Mouse (Mus musculus) erythroblast, embryonic 14.5 days (primary cell): ENCODE data around the gene Tenm2. TPM values are rescaled to one million over a fixed set of nuclear protein-coding genes. Genes with fewer than 3 reads are reported as not detected.

Experiments used
- H3K27me3 ChIP-seq: 2 replicates; pipeline ENCODE4 v1.6.1; 2012; ENCODE audit warnings: inconsistent platforms; ENCODE audit not compliant: control insufficient read depth
- H3K36me3 ChIP-seq: 2 replicates; pipeline ENCODE4 v1.6.1; 2012; ENCODE audit warnings: mild to moderate bottlenecking, inconsistent platforms; ENCODE audit not compliant: control insufficient read depth
- H3K4me1 ChIP-seq: 2 replicates; pipeline ENCODE4 v1.6.1; 2012; ENCODE audit warnings: inconsistent platforms; ENCODE audit not compliant: control insufficient read depth
- H3K4me3 ChIP-seq: replicated peaks from 2 replicates; pipeline ENCODE3; 2012; ENCODE audit warnings: moderate library complexity, mild to moderate bottlenecking, inconsistent platforms
- H3K9me3 ChIP-seq: 2 replicates; pipeline ENCODE4 v1.6.1; 2012; ENCODE audit warnings: low read length, inconsistent platforms, mixed read lengths; ENCODE audit not compliant: control insufficient read depth
- GATA1 ChIP-seq: IDR thresholded peaks from 2 replicates; pipeline ENCODE4 v1.6.1; 2012; ENCODE audit warnings: low read length, inconsistent platforms, mixed read lengths
- TAL1 ChIP-seq: IDR thresholded peaks from 3 replicates; pipeline ENCODE4 v1.6.1; 2012; ENCODE audit warnings: low read length, inconsistent platforms, mixed read lengths
- polyA plus RNA-seq: library from polyadenylated mRNA; stranded (reverse); fragments of >175 nt; gene quantifications from 2 replicates; pipeline ENCODE4 v1.2.3, GENCODE M21; 2012

Tenm2 gene
- polyA plus RNA-seq, 1 experiment: under 0.01 TPM

DNA sequence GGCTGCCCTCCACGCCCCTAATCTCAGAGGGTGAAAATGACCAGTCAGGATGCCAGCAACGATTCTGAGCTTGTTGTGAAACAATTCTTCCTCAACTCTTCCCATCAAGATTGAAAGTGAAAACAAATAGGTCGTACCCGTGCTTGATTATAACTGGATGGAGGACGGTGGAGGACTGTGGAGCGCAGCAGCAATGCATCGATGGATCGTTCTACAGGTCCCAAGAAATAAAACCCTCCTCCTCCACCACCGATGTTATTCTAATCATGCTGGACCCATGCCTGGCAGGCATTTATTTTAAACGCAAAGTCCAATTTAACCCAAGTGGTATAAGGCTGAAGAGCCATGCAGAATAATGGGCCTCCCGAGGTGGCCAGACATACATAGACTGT, 991.3 kb downstream of the Tenm2 start:
- TF ChIP-seq GATA1 (no peak), TAL1 (no peak)
- no peaks in the 10 kb centered on the region; the same call in 1 of the 2 replicates for H3K9me3 ChIP-seq
- no peaks in the 10 kb centered on the region for H3K36me3 ChIP-seq
- H3K4me1 ChIP-seq: no peaks in the 10 kb centered on the region
- H3K4me3 ChIP-seq: no peak overlapping the region
- H3K27me3 ChIP-seq: no peaks in the 10 kb centered on the region

DNA sequence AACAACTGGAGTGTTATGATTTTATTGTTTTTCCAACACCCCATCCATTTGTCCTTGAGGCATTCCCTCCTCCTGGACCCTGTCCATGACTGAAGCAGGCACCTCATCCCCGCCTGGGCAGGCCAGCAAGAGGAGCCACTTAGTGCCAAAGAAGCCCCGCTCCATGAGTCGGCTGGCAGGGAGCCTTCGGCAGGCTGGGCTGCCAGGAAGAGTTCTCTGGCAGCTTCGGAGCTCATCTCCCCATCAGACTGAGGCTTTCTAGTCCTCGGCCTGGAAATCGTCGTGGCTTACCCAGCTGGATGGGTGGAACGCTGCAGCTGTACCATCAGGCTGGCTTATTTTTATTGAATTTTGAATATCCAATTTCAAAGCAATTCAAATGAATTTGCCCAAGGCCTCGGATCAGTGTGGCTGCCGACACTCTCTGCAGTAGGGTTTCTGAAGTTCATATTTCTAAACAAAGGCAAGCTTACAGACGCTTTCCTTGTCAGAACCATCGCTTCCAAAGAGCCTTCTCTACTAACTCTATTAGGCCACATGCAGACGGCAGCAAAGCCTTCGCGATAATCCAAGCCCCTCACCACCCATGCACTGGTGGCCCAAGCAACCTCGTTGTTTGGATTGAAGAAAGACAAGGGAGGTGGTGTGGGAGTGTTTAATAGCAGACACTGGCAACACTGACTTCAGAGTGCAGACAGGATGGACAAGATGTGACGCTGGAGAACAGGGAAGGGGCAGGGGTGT, 991.8 kb downstream of the Tenm2 start:
- Histone ChIP-seq H3K9me3 (no peaks in the 10 kb centered on the region; the same call in 1 of the 2 replicates), H3K4me1 (no peaks in the 10 kb centered on the region)
- TF ChIP-seq GATA1 (no peak), TAL1 (no peak)

DNA sequence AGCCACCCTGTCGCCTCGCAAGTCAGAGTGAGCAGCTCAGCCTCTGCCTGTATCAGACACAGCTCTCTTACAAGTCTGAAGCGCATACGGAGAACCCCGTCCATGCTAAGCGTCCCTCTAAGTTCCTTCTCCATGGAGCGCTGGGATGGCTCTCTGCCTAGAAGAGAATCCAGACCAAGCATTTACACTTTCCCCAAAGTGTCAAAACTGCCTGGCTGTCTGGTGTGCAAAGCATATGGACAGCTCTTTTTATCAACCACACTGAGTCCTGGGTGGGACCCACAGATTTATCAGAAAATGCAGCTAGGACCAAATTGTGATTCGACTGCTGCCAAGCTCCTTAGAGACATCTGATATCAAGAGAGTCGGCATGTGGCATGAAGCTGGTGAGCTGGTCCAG, 996.9 kb downstream of the Tenm2 start:
- Histone ChIP-seq H3K9me3 (no peaks in the 10 kb centered on the region; the same call in 1 of the 2 replicates), H3K4me3 (no peak overlapping the region), H3K27me3 (no peaks in the 10 kb centered on the region), H3K4me1 (no peaks in the 10 kb centered on the region), H3K36me3 (no peaks in the 10 kb centered on the region)
- no peak for TF ChIP-seq TAL1
- TF ChIP-seq GATA1: no peak

More for the DNA sequence above, 991.8 kb downstream of the Tenm2 start:
- Histone ChIP-seq H3K36me3 (no peaks in the 10 kb centered on the region), H3K27me3 (no peaks in the 10 kb centered on the region), H3K4me3 (no peak overlapping the region)

DNA sequence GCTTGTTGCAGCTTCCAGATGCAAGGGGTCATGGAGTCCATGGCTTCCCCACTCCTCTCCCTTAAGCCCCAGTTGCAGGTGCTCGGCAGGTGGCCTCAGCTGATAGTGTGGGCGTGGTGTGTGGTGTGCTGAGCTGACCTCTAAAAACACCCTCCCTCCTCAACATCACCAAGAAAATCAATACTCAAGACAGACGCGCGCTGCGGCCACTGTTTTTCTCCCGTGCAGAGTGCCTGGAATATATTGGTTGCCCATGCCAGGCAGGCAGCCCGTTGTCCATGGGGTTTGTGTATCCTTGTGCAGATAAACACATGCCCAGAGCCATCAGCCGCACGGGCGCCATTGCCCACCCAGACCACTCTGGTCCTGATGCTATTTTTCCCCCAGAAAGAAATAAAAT, 1007.1 kb downstream of the Tenm2 start:
- Histone ChIP-seq H3K36me3 (no peaks in the 10 kb centered on the region), H3K4me3 (no peak overlapping the region), H3K27me3 (no peaks in the 10 kb centered on the region), H3K4me1 (no peaks in the 10 kb centered on the region), H3K9me3 (no peaks in the 10 kb centered on the region)
- TF ChIP-seq GATA1: no peak
- TF ChIP-seq TAL1: no peak

DNA sequence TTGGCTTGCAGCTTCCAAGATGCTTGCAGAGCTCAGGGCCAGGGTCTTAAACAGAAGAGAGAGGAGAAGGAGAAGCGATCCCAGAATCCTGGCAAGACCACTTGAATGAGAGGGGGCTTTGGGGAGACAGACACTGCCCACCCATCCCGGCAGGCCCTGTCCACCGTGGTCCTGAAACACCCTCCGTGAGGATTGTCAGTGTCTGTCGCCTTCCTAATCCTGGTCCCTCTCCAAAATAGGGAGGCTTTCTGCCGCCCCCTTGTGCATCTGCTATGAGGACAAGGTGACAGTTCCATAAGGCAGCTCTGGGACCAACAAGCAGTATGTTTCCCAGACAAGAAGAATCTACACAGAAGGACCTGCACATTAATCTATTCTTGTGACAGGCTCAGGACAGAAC, 1007.6 kb downstream of the Tenm2 start:
- no peaks in the 10 kb centered on the region for H3K36me3 ChIP-seq
- H3K9me3 ChIP-seq: no peaks in the 10 kb centered on the region
- no peak for TF ChIP-seq TAL1
- no peak for TF ChIP-seq GATA1
- H3K4me3 ChIP-seq: no peak overlapping the region
- no peaks in the 10 kb centered on the region for H3K4me1 ChIP-seq
- no peaks in the 10 kb centered on the region for H3K27me3 ChIP-seq

DNA sequence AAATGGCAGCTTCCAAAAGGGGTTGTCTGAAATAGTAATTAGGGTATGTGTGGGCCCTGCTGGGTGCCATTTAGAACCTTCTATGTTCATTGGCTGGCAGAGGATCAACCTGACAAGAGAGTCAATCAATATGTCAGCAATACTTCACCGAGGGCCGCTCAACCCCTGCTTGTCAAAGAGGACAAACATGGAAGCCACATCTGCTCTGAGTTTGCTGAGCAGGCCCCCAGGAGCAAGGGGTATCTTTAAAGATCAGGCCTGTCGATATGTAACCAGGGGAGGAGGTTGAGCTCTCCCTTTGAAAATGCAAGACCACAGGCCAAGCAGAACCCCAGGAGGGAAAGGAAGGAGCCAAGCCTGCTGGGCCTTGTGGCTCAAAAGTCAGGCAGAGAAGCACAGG, 1009.7 kb downstream of the Tenm2 start:
- Histone ChIP-seq H3K4me1 (no peaks in the 10 kb centered on the region), H3K9me3 (no peaks in the 10 kb centered on the region), H3K27me3 (no peaks in the 10 kb centered on the region), H3K36me3 (no peaks in the 10 kb centered on the region), H3K4me3 (no peak overlapping the region)
- no peak for TF ChIP-seq TAL1
- TF ChIP-seq GATA1: no peak

DNA sequence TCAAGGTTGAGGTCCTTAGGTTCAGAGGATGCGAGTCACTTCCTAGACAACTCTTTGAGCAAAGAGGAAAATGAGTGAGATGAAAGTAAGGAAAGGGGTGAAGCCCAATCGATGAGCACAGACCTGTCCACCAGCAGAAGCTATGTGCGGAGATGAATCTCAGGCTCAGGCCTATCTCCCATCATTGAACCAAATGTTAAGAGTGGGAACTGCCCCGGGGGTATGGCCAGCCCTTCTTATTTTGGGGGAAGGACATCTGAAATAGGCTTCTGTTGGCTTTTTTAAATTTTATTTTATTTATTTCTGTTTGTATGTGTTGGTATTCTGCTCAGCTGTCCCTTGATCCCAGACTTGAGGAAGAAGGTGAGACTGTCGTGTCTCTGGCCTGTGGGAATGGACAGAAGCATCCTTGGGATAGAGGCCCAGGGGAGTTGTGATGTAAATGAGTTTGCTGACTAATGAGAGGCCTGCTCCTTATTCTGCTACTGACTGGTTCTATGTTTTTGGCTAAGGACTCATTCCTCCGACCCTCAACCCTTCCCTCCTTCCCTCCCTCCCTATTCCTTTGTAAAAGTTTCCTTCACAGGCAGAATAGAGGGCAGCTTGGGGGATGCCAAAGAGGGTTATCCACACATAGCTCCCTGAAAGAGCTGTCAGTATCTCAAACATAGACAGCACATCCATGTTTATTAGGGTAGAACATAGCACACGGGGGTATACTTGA, 1011.9 kb downstream of the Tenm2 start:
- no peaks in the 10 kb centered on the region for H3K4me1 ChIP-seq
- H3K36me3 ChIP-seq: no peaks in the 10 kb centered on the region
- H3K9me3 ChIP-seq: no peaks in the 10 kb centered on the region
- TF ChIP-seq TAL1 (no peak), GATA1 (no peak)
- no peak overlapping the region for H3K4me3 ChIP-seq
- no peaks in the 10 kb centered on the region for H3K27me3 ChIP-seq

DNA sequence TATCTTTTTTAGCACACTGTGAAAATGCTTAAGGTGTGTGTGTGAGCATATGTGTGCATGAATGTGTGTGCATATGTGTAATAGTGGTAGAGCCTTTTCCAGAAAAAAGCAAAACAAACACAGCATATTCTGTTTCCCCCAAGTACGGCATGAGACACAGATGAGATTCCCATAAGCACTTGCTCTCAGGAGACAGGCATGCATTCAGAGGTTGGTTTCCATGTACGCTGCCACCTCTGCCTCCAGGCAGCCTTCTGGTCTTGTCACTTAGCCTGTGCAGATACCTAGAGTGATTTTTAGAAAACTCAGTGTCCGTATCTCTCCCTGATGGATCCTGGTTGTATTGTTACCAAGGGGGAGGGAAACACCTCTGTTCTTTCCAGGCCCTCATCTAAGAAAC, 1013.7 kb downstream of the Tenm2 start:
- Histone ChIP-seq H3K36me3 (no peaks in the 10 kb centered on the region), H3K27me3 (no peaks in the 10 kb centered on the region), H3K9me3 (no peaks in the 10 kb centered on the region), H3K4me1 (no peaks in the 10 kb centered on the region), H3K4me3 (no peak overlapping the region)
- TF ChIP-seq TAL1 (no peak), GATA1 (no peak)

DNA sequence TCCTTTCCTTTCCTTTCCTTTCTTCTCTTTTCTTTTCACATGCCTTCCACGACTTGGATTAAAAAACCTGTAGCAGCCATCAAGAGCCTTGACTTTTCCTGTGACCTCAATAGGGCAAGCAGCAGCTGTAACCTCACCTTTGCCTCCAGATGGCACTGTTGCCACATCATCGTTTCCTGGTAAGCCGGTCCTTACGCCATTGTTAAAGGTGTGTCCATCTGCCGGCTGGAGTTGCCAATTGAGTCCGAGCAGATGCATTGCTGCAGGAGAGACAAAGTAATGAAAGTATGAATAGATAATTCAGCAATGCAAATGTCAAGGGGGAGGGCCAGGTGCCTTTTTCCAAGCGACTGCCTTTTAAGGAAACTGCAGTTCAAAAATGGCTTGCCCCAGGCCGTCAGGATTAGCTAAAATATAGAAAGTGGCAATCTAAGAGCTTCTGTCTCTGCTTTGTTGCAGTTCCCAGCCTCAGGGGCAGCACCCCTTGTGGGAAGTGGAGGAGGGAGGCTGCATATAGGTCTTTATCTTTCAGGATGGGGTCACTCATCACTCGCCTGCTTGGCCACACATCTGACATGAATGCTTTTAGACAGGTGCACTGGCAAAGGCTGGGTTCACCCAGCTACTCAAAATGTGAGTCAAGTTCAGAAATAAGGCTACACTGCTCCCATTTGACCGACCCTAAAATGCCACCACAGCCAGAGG, 1014.3 kb downstream of the Tenm2 start:
- TF ChIP-seq TAL1 (no peak), GATA1 (no peak)
- Histone ChIP-seq H3K4me1 (no peaks in the 10 kb centered on the region), H3K36me3 (no peaks in the 10 kb centered on the region), H3K4me3 (no peak overlapping the region), H3K9me3 (no peaks in the 10 kb centered on the region), H3K27me3 (no peaks in the 10 kb centered on the region)
